Mouse (Mus musculus): ENCODE measurements around the gene Rab3il1.

The Rab3il1 gene

GRCm38 (mm10) chr19:10042816-10043215 is 41.3 kb downstream of the Rab3il1 start:
- DNase-seq: no peak

DNA sequence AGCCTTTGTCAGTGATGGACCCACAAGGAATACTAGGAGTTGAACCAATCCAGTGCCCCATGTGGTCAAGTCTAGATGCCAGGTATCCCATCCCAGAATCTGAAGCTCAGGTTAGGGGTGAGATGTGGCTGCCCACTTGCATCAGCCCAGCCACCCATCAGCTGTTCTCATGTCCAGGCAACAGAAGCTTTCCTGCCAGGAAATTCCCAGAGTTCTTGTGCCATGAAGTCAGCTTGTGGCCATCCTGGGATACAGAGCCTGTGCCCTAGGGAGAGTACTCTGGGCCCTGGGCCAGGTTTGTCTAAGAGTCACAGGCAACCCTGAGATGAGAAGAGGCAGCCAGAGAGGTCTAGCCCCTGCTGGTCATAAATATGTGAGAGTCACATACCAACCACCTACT is 42.2 kb downstream of the Rab3il1 start:
- no peak for DNase-seq

DNA sequence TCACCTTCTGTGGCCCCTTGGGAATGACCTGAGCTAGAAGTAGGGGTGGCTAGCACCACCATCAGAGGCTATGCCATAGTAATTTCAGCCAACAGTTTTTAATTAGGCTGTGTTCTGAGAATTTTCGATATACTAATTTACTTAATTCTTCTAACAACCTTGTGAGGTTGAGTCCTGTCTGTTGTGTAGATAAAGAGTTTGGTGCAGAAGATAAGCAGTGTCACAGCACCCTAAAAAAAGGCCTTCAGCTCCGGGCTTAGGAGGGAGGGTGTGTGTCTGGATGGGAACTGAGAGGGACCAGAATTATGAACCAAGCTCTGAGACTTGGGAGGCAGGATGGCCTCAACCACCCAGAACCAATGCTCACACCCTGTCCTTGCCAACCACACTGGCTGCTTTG is 44.2 kb downstream of the Rab3il1 start:
- DNase-seq: no peak

GRCm38 (mm10) chr19:10046346-10046745 is 44.9 kb downstream of the Rab3il1 start:
- no peak for DNase-seq

DNA sequence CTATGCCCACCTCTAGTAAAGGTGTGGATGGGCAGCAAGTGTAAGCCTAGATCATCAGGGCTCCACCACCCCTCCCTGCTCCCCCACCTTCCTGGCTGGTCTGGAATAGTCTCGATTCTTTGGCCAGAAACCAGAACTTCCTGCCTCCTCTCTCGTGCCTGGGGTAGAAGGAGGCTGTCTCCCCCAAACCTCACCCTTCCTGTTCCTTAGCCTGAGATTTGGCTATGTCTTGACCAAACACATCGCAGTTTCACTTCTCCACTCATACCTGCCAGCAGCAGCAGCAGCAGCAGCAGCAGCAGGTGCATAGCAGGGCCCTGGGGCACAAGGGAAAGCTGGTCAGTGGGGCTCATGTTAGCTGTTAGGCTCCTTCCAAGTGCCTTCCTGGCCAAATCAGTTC is 45.5 kb downstream of the Rab3il1 start:
- DNase-seq: no peak

DNA sequence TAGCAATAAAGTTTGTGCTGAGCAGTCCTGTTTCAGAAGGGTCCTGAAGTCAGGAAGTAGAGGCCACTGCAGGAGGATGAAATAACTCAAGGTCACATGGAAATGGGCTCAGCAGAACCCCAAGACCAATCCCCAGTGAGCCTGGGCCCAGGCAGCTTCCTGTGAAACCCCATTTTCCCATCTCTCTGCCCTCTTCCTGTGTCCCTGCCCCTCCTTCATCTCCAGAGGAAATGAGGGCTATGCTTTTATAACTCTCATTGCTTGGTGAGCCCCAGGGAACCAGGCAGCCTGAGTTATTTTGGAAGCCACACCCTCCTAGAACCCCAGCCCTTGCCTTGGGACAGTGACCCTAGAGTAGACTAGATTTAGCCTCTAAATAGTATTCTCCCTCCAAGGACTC is 48.1 kb downstream of the Rab3il1 start:
- DNase-seq: no peak

GRCm38 (mm10) chr19:10050438-10050837 is 49.0 kb downstream of the Rab3il1 start:
- no peak for DNase-seq

DNA sequence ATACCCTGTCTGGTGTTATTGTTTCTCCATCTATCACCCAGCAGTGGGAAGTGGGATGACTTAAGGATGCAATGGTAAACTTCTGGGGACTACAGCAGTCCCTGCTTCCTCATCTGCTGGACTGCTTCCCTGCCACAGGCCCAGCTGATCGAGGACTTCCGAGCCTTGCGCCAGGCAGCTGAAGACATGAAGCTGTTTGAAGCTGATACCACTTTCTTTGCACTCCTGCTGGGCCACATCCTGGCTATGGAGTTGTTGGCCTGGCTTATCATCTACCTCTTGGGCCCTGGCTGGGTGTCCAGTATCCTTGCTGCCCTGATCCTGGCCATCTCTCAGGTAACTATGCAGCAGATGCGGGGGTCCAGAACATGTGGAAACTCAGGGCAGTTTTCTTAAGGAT is 51.2 kb downstream of the Rab3il1 start:
- DNase-seq: no peak

GRCm38 (mm10) chr19:10053692-10054260 is 52.3 kb downstream of the Rab3il1 start:
- no peak for DNase-seq

DNA sequence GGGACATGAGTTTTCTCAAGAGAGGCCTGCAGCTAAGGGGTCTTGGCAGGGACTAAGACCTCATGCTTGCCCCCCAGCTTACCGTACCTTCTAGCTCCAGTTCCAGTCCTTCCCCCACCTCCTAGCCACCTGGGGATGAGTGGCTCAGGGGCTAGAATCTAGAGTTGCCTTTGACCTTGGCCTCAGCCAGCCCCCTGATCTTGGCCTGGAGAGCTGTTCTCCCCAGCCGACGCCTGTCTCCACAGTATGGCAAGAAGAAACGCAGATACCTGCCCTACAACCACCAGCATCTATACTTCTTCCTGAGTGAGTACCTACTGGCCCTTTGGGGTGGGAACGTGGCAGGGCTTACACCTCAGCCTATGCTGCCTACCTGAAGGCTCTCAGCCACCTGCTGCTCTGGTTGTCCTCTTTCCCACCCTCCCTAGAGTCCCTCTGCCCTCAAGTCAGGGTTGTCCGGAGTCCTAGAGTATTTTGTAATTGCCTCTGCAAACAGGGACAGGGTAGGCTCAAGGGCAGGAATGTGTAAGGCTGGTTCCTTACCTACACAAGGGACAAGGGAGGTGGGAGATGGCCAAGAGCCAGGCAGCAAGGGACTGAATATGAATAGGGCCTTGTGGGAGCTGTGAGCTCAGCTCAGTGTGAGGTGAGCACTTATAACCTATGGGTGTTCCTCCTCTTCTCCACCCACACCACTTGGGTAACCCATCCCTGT is 53.0 kb downstream of the Rab3il1 start:
- DNase-seq: no peak

DNA sequence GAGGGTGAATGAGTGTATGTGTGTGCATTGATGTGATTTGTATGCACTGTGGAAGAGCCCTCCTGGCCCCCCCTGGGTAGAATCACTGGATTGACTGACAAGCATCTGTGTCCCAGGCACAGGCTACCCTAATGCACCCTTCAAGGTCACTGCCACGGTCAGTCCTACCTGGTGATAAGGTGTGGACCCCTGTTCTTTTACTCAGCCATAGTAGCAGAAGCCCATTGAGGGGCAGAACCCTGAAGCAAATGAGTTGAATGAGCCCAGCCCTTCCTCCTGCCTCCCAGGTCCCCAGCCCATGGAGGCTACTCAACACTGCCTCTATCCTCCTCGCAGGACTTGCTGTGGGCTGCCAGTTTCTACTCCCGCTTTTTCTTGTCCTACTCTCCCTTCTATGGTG is 53.8 kb downstream of the Rab3il1 start:
- no peak for DNase-seq

- no peak for DNase-seq
Measured at GRCm38 (mm10) chr19:10055783-10056660, 54.6 kb downstream of the Rab3il1 start.

GRCm38 (mm10) chr19:10056686-10057085 is 55.2 kb downstream of the Rab3il1 start:
- DNase-seq: no peak

DNA sequence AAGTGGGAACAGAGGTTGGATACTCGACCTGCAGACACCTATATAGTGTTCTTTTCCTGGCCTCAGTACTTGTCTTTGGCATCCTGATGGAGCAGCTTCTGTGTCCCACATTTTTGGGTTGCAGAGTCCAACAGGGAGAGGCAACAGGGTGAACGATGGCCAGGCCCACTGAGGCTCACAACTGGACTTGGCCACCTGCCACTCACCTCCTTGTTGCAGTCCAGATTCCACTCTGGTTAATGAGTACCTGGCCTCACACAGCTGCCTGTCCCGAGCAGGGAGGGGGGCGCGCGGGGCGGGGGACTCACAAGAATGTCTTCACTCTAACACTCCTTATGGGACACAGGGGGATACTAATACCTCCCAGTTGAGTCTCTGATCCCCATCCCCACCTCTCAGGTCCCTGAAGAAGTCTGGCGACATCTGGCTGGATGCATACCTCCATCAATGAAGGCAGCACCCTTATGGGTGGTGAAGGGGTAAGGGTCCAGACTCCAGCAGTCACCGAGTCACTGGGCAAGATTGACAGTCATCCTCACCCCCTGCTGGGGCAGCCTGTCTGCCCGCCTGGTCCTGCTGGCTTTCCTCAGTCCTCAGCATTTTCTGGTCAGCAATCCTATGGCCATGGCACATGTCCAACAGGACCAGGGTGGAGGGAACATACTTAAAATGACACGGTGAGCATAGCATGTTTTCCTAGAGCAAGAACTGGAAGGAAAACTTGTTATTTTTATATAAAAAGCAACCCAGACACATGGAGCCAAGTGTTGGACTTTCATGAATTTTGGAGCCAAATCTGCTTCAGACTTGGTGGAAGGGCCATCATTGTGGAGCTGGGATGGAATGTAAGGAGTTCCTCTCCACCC is 56.2 kb downstream of the Rab3il1 start:
- no peak for DNase-seq

DNA sequence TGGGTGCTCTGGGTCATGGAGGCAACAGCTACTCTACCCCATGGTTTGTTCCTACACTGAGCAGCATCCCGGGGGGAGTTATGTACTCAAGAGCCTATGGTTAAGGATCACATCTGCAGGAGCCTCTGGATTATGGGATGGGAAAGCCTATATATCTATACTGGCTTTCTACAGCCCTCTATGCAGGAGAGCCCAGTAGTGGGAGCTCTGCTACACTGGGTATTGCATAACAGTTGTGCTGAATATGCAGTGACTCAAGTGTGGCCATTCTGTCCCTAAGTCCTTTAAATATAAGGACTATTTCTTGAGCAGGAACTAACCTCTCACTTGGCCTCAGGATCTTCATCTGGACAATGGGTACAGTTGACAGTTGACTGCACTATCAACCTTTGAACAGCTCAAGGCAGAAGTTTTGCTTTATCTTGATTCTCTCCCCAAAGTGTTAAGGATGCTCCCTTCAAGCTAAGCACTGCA is 56.9 kb downstream of the Rab3il1 start:
- DNase-seq: no peak

GRCm38 (mm10) chr19:10058876-10059427 is 57.5 kb downstream of the Rab3il1 start:
- no peak for DNase-seq

GRCm38 (mm10) chr19:10059911-10060567 is 58.6 kb downstream of the Rab3il1 start:
- no peak for DNase-seq

- no peak for DNase-seq
Measured at GRCm38 (mm10) chr19:10060783-10061590, 59.5 kb downstream of the Rab3il1 start.

DNA sequence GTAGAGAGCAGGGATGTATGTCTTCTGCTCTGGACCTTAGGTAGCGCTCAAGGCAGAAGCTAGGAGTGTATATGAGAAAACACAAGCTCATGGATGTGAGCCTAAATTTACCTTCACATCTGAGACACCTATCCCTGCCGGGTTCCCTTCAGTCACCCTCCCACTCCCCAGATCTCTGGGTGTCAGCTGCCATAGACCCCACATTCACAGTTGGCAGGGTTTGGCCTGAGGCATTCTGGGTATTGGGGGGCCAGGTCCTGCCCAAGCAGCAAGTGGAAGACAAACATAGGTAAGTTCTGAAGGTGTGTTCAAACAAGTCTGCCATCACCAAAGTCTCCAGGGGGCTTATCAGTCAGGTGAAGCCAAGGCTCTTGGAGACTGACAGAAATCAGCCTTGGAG is 60.2 kb downstream of the Rab3il1 start:
- no peak for DNase-seq

GRCm38 (mm10) chr19:10062292-10062691 is 60.8 kb downstream of the Rab3il1 start:
- no peak for DNase-seq

DNA sequence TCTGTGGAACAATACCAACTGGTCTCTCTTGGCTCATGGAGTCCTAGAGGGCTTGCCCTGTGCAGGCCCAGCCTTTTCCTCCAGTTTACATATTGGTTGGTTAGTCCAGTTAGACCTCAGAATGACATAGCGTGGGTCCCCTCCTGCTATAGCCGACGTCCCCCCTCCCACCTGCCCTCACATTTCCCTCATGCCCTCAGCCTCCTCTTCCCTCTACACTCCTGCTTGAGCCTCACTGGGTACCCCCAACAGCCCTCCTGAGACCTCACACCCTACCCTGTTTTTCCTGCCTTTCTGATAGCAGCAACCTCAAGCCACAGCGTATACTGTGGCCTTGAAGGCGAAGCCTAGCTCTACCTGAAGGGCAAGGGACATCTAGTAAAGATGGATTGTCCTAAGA is 61.4 kb downstream of the Rab3il1 start:
- no peak for DNase-seq
